Mouse (Mus musculus): Measurements from ENCODE around the gene Ilf3. TPM values are rescaled to one million over a fixed set of nuclear protein-coding genes. Genes with fewer than 3 reads are reported as not detected.

The Ilf3 gene
- polyA plus RNA-seq, 1 experiment, result 81.9 TPM

GRCm38 (mm10) chr9:21331365-21332140 lies 36.1 kb upstream of the Ilf3 start:
- Histone ChIP-seq H3K4me1 (ENCODE audit: control insufficient read depth, insufficient read depth, low read length) (peaks cover 7% of the 10 kb centered on the region), H3K27me3 (ENCODE audit: control insufficient read depth, insufficient read depth, low read length) (no peaks in the 10 kb centered on the region), H3K4me3 (ENCODE audit: control insufficient read depth, low read depth, low read length) (no peak overlapping the region), H3K36me3 (ENCODE audit: control insufficient read depth, insufficient read depth, low read length) (no peaks in the 10 kb centered on the region), H3K27ac (ENCODE audit: control insufficient read depth, insufficient read depth, low read depth, low read length) (peak overlapping the region; percentile 0; the same call in 1 of the 2 replicates)
- TF ChIP-seq CTCF (IDR thresholded peaks at IDR 0.05; ENCODE audit: control insufficient read depth, insufficient read depth, insufficient replicate concordance, low read depth, low read length), result no peak
- no peak for TF ChIP-seq POLR2A (IDR thresholded peaks at IDR 0.05; ENCODE audit: control insufficient read depth, low read depth, low read length)

DNA sequence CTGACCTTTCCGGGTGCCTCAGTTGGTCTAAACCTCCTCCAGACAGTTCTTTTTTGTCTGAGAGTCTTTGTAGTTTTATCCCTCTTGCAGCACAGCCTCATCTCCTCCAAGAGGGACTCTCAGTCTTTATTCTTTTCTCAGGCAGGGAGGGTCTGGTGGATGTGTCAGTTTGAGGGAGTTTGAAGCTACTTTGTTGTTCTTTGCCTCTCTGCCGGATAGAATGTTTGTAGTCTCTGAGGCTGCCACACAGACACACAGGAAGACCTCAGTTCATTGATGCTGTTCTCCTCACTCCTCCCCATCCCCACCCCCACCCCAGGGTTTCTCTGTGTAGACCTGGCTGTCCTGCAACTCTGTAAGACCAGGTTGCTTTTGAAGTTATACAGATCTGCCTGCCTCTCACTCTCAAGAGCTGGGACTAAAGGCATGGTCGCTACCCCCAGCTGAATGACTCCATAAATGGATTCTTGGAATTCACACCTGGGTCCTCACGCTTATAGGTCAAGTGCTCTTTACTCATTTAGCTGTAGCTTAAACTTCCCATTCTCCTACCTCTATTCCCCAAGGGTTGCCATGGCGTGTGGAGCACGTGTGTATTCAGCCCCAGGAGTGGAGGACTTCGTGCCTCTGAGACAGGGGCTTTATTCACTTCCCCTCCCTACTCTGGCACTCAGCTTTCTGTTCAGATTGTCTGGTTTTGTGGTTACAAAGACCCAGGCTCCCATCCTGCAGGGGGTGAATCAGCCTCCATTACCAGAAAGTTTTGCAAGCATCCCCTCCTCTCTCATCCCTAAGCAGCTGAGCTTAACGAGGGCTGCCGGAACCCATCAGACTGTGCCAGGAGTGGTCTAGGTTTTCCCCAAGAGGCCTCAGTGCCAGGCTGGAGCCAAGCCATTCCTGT lies 35.3 kb upstream of the Ilf3 start:
- H3K4me3 ChIP-seq (ENCODE audit: control insufficient read depth, low read depth, low read length), result no peak overlapping the region
- H3K27me3 ChIP-seq (ENCODE audit: control insufficient read depth, insufficient read depth, low read length), result no peaks in the 10 kb centered on the region
- peaks cover 7% of the 10 kb centered on the region for H3K4me1 ChIP-seq (ENCODE audit: control insufficient read depth, insufficient read depth, low read length)
- TF ChIP-seq CTCF (IDR thresholded peaks at IDR 0.05; ENCODE audit: control insufficient read depth, insufficient read depth, insufficient replicate concordance, low read depth, low read length) (no peak), POLR2A (IDR thresholded peaks at IDR 0.05; ENCODE audit: control insufficient read depth, low read depth, low read length) (no peak)
- no peak overlapping the region for H3K27ac ChIP-seq (ENCODE audit: control insufficient read depth, insufficient read depth, low read depth, low read length)
- no peaks in the 10 kb centered on the region for H3K36me3 ChIP-seq (ENCODE audit: control insufficient read depth, insufficient read depth, low read length)

GRCm38 (mm10) chr9:21333523-21333922 lies 34.1 kb upstream of the Ilf3 start:
- Histone ChIP-seq H3K27ac (ENCODE audit: control insufficient read depth, insufficient read depth, low read depth, low read length) (no peak overlapping the region), H3K4me1 (ENCODE audit: control insufficient read depth, insufficient read depth, low read length) (peaks cover 10% of the 10 kb centered on the region), H3K27me3 (ENCODE audit: control insufficient read depth, insufficient read depth, low read length) (no peaks in the 10 kb centered on the region), H3K36me3 (ENCODE audit: control insufficient read depth, insufficient read depth, low read length) (no peaks in the 10 kb centered on the region), H3K4me3 (ENCODE audit: control insufficient read depth, low read depth, low read length) (no peak overlapping the region)
- TF ChIP-seq POLR2A (IDR thresholded peaks at IDR 0.05; ENCODE audit: control insufficient read depth, low read depth, low read length), result no peak
- no peak for TF ChIP-seq CTCF (IDR thresholded peaks at IDR 0.05; ENCODE audit: control insufficient read depth, insufficient read depth, insufficient replicate concordance, low read depth, low read length)

DNA sequence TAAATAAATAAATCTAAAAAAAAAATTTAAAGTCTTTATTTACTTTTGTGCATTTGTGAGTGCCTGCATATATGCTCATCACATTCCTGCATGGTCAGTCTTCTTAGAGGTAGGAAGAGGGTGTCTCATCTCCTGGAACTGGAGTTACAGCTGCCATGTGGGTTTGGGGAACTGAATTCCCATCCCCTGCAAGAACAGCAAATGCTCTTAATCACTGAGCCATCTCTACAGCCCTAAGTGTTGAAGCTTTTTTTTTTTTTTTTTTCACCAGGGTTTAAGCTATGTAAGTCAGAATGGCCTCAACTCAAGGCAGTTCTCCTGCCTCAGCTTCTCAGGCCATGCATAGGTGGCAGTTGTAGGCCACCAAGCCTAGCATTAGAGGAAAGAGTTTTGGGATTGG lies 32.9 kb upstream of the Ilf3 start:
- Histone ChIP-seq H3K27ac (ENCODE audit: control insufficient read depth, insufficient read depth, low read depth, low read length) (no peak overlapping the region), H3K4me3 (ENCODE audit: control insufficient read depth, low read depth, low read length) (no peak overlapping the region), H3K4me1 (ENCODE audit: control insufficient read depth, insufficient read depth, low read length) (peaks cover 7% of the 10 kb centered on the region), H3K27me3 (ENCODE audit: control insufficient read depth, insufficient read depth, low read length) (no peaks in the 10 kb centered on the region), H3K36me3 (ENCODE audit: control insufficient read depth, insufficient read depth, low read length) (no peaks in the 10 kb centered on the region)
- TF ChIP-seq CTCF (IDR thresholded peaks at IDR 0.05; ENCODE audit: control insufficient read depth, insufficient read depth, insufficient replicate concordance, low read depth, low read length), result no peak
- no peak for TF ChIP-seq POLR2A (IDR thresholded peaks at IDR 0.05; ENCODE audit: control insufficient read depth, low read depth, low read length)

DNA sequence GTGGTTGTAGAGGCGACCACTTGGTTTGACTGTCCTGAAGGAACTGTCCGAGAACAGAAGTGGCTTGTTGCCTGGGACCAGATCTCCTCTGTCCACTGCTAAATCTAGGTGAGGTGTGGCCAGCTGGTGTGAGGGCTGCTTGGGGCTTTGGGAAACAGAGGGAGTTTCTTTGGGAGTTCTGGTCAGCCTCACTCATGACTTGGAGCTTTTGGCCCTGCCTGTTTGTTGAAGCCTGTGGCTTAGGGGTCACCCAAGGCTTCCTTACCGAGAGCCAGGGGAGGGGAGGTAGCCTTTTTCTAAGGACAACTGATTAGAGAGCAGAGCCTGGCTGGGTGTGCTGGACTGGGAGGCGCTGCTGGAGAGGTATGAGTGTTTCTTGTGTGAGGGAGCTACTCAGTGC lies 32.3 kb upstream of the Ilf3 start:
- peaks cover 7% of the 10 kb centered on the region for H3K4me1 ChIP-seq (ENCODE audit: control insufficient read depth, insufficient read depth, low read length)
- H3K36me3 ChIP-seq (ENCODE audit: control insufficient read depth, insufficient read depth, low read length), result no peaks in the 10 kb centered on the region
- no peak overlapping the region for H3K27ac ChIP-seq (ENCODE audit: control insufficient read depth, insufficient read depth, low read depth, low read length)
- no peak overlapping the region for H3K4me3 ChIP-seq (ENCODE audit: control insufficient read depth, low read depth, low read length)
- H3K27me3 ChIP-seq (ENCODE audit: control insufficient read depth, insufficient read depth, low read length), result no peaks in the 10 kb centered on the region
- TF ChIP-seq POLR2A (IDR thresholded peaks at IDR 0.05; ENCODE audit: control insufficient read depth, low read depth, low read length) (no peak), CTCF (IDR thresholded peaks at IDR 0.05; ENCODE audit: control insufficient read depth, insufficient read depth, insufficient replicate concordance, low read depth, low read length) (no peak)

- Histone ChIP-seq H3K4me3 (ENCODE audit: control insufficient read depth, low read depth, low read length) (no peak overlapping the region), H3K4me1 (ENCODE audit: control insufficient read depth, insufficient read depth, low read length) (peaks cover 7% of the 10 kb centered on the region), H3K36me3 (ENCODE audit: control insufficient read depth, insufficient read depth, low read length) (no peaks in the 10 kb centered on the region), H3K27ac (ENCODE audit: control insufficient read depth, insufficient read depth, low read depth, low read length) (no peak overlapping the region), H3K27me3 (ENCODE audit: control insufficient read depth, insufficient read depth, low read length) (no peaks in the 10 kb centered on the region)
- no peak for TF ChIP-seq CTCF (IDR thresholded peaks at IDR 0.05; ENCODE audit: control insufficient read depth, insufficient read depth, insufficient replicate concordance, low read depth, low read length)
- TF ChIP-seq POLR2A (IDR thresholded peaks at IDR 0.05; ENCODE audit: control insufficient read depth, low read depth, low read length), result no peak
Observed at GRCm38 (mm10) chr9:21336491-21336890, 31.2 kb upstream of the Ilf3 start.

DNA sequence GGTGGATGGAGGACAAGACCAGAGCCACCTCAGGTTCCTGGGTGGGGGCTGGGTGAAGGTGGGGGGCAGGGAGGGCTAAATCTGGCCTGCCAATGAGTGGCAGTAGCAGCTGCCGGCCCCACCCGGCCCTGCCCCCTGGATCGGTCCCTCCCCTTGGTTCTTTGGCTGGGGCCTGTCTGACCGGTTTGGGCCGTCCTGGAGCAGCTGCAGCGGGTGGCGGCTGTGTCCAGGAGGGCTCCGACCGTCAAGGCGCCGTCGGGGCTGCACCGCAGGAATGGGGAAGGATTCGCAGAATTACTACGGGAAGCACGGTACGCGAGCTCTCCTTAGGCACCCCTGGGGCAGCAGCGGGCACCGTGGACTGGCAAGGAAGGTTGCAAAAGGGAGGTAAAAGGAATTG lies 30.0 kb upstream of the Ilf3 start:
- no peak overlapping the region for H3K27ac ChIP-seq (ENCODE audit: control insufficient read depth, insufficient read depth, low read depth, low read length)
- H3K4me3 ChIP-seq (ENCODE audit: control insufficient read depth, low read depth, low read length), result no peak overlapping the region

More for the DNA sequence above, 30.0 kb upstream of the Ilf3 start:
- H3K36me3 ChIP-seq (ENCODE audit: control insufficient read depth, insufficient read depth, low read length), result no peaks in the 10 kb centered on the region
- TF ChIP-seq CTCF (IDR thresholded peaks at IDR 0.05; ENCODE audit: control insufficient read depth, insufficient read depth, insufficient replicate concordance, low read depth, low read length), result no peak
- TF ChIP-seq POLR2A (IDR thresholded peaks at IDR 0.05; ENCODE audit: control insufficient read depth, low read depth, low read length), result no peak
- peaks cover 4% of the 10 kb centered on the region for H3K4me1 ChIP-seq (ENCODE audit: control insufficient read depth, insufficient read depth, low read length)
- no peaks in the 10 kb centered on the region for H3K27me3 ChIP-seq (ENCODE audit: control insufficient read depth, insufficient read depth, low read length)

Measured in testis, adult 2 months (tissue).